Mouse (Mus musculus) CH12.LX (cell line): ENCODE data around the gene Snx3. TPM values are rescaled to one million over a fixed set of nuclear protein-coding genes. Genes with fewer than 3 reads are reported as not detected.

ENCODE experiments used
- DNase-seq: peaks from one replicate; pipeline ENCODE4 v3.0.0-alpha.2; 2013; ENCODE audit errors: extremely low read depth
- H3K27ac ChIP-seq: 2 replicates; pipeline ENCODE4 v1.5.1; 2012; ENCODE audit warnings: low read depth, mild to moderate bottlenecking, control low read depth, moderate library complexity; ENCODE audit not compliant: insufficient read depth
- H3K27me3 ChIP-seq: replicated peaks from 2 replicates; pipeline ENCODE3; 2012; ENCODE audit warnings: inconsistent platforms
- H3K36me3 ChIP-seq, 2 experiments: replicated peaks in 1 of 2; 2 replicates each; pipeline versions ENCODE3 to v1.6.1; 2012; ENCODE audit warnings: inconsistent platforms in 1 of 2, low read length in 1 of 2, mild to moderate bottlenecking in 1 of 2, mixed read lengths in 1 of 2, moderate library complexity in 1 of 2; ENCODE audit not compliant: control insufficient read depth in 1 of 2, insufficient read depth in 1 of 2
- H3K4me1 ChIP-seq, 2 experiments: 2 replicates each; pipeline ENCODE4 v1.6.1; 2012; ENCODE audit warnings: inconsistent platforms in 1 of 2, moderate library complexity in 1 of 2; ENCODE audit not compliant: insufficient read depth in 2 of 2, control insufficient read depth in 1 of 2
- H3K4me2 ChIP-seq: 2 replicates; pipeline ENCODE4 v1.6.1; 2012; ENCODE audit warnings: low read depth, mild to moderate bottlenecking, control low read depth; ENCODE audit not compliant: poor library complexity, insufficient read depth, severe bottlenecking
- H3K4me3 ChIP-seq, 3 experiments: fragments of 150-350 bp in 1 of 3; sonication (generic) in 1 of 3; replicated peaks in 1 of 3; 2 replicates each; pipeline versions ENCODE3 to v1.5.1; 2011 to 2012; ENCODE audit warnings: low read depth in 2 of 3, low read length in 2 of 3, mild to moderate bottlenecking in 2 of 3, moderate library complexity in 2 of 3, control low read depth in 1 of 3, improper control_type of control experiment in 1 of 3, inconsistent platforms in 1 of 3, mixed read lengths in 1 of 3; ENCODE audit not compliant: poor library complexity in 1 of 3
- H3K79me2 ChIP-seq: replicated peaks from 2 replicates; pipeline ENCODE4 v1.6.1; 2012; ENCODE audit warnings: mild to moderate bottlenecking, moderate library complexity; ENCODE audit not compliant: control insufficient read depth, poor library complexity, insufficient read depth, severe bottlenecking; ENCODE audit errors: extremely low read depth
- H3K9ac ChIP-seq: 2 replicates; pipeline ENCODE4 v1.6.1; 2012; ENCODE audit warnings: low read depth, mild to moderate bottlenecking, control low read depth, moderate library complexity; ENCODE audit not compliant: insufficient read depth
- H3K9me3 ChIP-seq: replicated peaks from 2 replicates; pipeline ENCODE3; 2012; ENCODE audit warnings: low read length, inconsistent platforms, mixed read lengths
- CHD1 ChIP-seq: IDR thresholded peaks from 2 replicates; pipeline ENCODE4 v1.6.1; 2012; ENCODE audit warnings: low read depth, low read length, improper control_type of control experiment, inconsistent platforms
- E2F4 ChIP-seq: IDR thresholded peaks from 2 replicates; pipeline ENCODE4 v1.6.1; 2011; ENCODE audit warnings: low read depth, low read length, improper control_type of control experiment; ENCODE audit not compliant: insufficient replicate concordance
- ELF1 ChIP-seq: IDR thresholded peaks from 2 replicates; pipeline ENCODE4 v1.6.1; 2014; ENCODE audit warnings: low read depth, mild to moderate bottlenecking, inconsistent platforms, low read length, improper control_type of control experiment
- EP300 ChIP-seq: IDR thresholded peaks from 2 replicates; pipeline ENCODE4 v1.6.1; 2011; ENCODE audit warnings: low read length, improper control_type of control experiment
- ETS1 ChIP-seq: conservative IDR thresholded peaks from 2 replicates; pipeline ENCODE4 v1.6.1; 2012; ENCODE audit warnings: low read depth, mild to moderate bottlenecking, inconsistent platforms, low read length, improper control_type of control experiment, moderate library complexity
- GABPA ChIP-seq: IDR thresholded peaks from 2 replicates; pipeline ENCODE4 v1.6.1; 2012; ENCODE audit warnings: low read depth, low read length, improper control_type of control experiment, inconsistent platforms; ENCODE audit not compliant: insufficient replicate concordance
- JUN ChIP-seq: IDR thresholded peaks from 2 replicates; pipeline ENCODE4 v1.6.1; 2011; ENCODE audit warnings: low read depth, mild to moderate bottlenecking, low read length, improper control_type of control experiment, moderate library complexity; ENCODE audit not compliant: insufficient read depth
- JUND ChIP-seq: conservative IDR thresholded peaks from 2 replicates; pipeline ENCODE4 v1.6.1; 2011; ENCODE audit warnings: low read depth, low read length, improper control_type of control experiment
- MAFK ChIP-seq: IDR thresholded peaks from 2 replicates; pipeline ENCODE4 v1.6.1; 2011; ENCODE audit warnings: low read length, improper control_type of control experiment; ENCODE audit not compliant: insufficient replicate concordance
- MAZ ChIP-seq: IDR thresholded peaks from 2 replicates; pipeline ENCODE4 v1.6.1; 2012; ENCODE audit warnings: low read depth, mild to moderate bottlenecking, inconsistent platforms, low read length, improper control_type of control experiment, moderate library complexity
- MXI1 ChIP-seq: IDR thresholded peaks from 2 replicates; pipeline ENCODE4 v1.6.1; 2011; ENCODE audit warnings: mild to moderate bottlenecking, low read depth, low read length, improper control_type of control experiment
- MYC ChIP-seq: IDR thresholded peaks from 2 replicates; pipeline ENCODE4 v1.6.1; 2011; ENCODE audit warnings: low read depth, mild to moderate bottlenecking, improper control_type of control experiment, low read length
- NELFE ChIP-seq: IDR thresholded peaks from 2 replicates; pipeline ENCODE4 v1.6.1; 2011; ENCODE audit warnings: low read depth, low read length, improper control_type of control experiment
- NRF1 ChIP-seq: IDR thresholded peaks from 2 replicates; pipeline ENCODE4 v1.6.1; 2014; ENCODE audit warnings: low read depth, mild to moderate bottlenecking, inconsistent platforms, low read length, improper control_type of control experiment, moderate library complexity
- PAX5 ChIP-seq: IDR thresholded peaks from 2 replicates; pipeline ENCODE4 v1.6.1; 2012; ENCODE audit warnings: low read length, inconsistent platforms, mixed read lengths
- POLR2A ChIP-seq: IDR thresholded peaks from 2 replicates; pipeline ENCODE4 v1.6.1; 2011; ENCODE audit warnings: low read depth, mild to moderate bottlenecking, improper control_type of control experiment, low read length
- POLR2AphosphoS2 ChIP-seq: IDR thresholded peaks from 2 replicates; pipeline ENCODE4 v1.6.1; 2011; ENCODE audit warnings: low read depth, low read length, improper control_type of control experiment
- RAD21 ChIP-seq: IDR thresholded peaks from 2 replicates; pipeline ENCODE4 v1.6.1; 2011; ENCODE audit warnings: low read depth, mild to moderate bottlenecking, low read length, improper control_type of control experiment, moderate library complexity
- TCF12 ChIP-seq: IDR thresholded peaks from 2 replicates; pipeline ENCODE4 v1.6.1; 2014; ENCODE audit warnings: low read depth, mild to moderate bottlenecking, inconsistent platforms, low read length, improper control_type of control experiment
- UBTF ChIP-seq: IDR thresholded peaks from 2 replicates; pipeline ENCODE4 v1.6.1; 2012; ENCODE audit warnings: low read depth, mild to moderate bottlenecking, inconsistent platforms, low read length, improper control_type of control experiment, moderate library complexity
- ZKSCAN1 ChIP-seq: IDR thresholded peaks from 2 replicates; pipeline ENCODE4 v1.6.1; 2012; ENCODE audit warnings: low read depth, inconsistent platforms, low read length, improper control_type of control experiment, borderline replicate concordance
- ZMIZ1 ChIP-seq: IDR thresholded peaks from 2 replicates; pipeline ENCODE4 v1.6.1; 2012; ENCODE audit warnings: low read depth, mild to moderate bottlenecking, inconsistent platforms, low read length, improper control_type of control experiment
- ZNF384 ChIP-seq: IDR thresholded peaks from 2 replicates; pipeline ENCODE4 v1.6.1; 2012; ENCODE audit warnings: low read depth, low read length, improper control_type of control experiment, inconsistent platforms
- dilution Hi-C: fragments of 300-500 bp; cut with MboI; formaldehyde crosslinking; loops from 2 replicates; pipeline ENCODE4 v1.14.3; 2020; ENCODE audit warnings: low sequenced_read_pairs; ENCODE audit not compliant: extremely low pct_unique_long_range_greater_than_20kb, extremely low pct_ligation_motif_present
- in situ Hi-C: fragments of 300-500 bp; cut with MboI; formaldehyde crosslinking; loops from 3 replicates; pipeline ENCODE4 v1.14.3; 2019; ENCODE audit warnings: low sequenced_read_pairs, low pct_ligation_motif_present, low pct_unique_long_range_greater_than_20kb, mixed read lengths
- polyA plus RNA-seq: library from polyadenylated mRNA; unstranded; fragments of >175 nt; gene quantifications from 2 replicates; pipeline ENCODE4 v1.2.1, GENCODE M21; 2012; ENCODE audit warnings: low read depth; ENCODE audit not compliant: insufficient read length
- total RNA-seq, 2 experiments: library from RNA; depleted of rRNA; stranded (reverse); fragments of 300-350 nt in 1 of 2; fragments of >200 nt in 1 of 2; gene quantifications; 2 replicates each; pipeline ENCODE4 v1.2.3; 2012 to 2014

The Snx3 gene
- total and polyA plus RNA-seq, 3 experiments, result 65.5 to 187 (median 115) TPM

DNA sequence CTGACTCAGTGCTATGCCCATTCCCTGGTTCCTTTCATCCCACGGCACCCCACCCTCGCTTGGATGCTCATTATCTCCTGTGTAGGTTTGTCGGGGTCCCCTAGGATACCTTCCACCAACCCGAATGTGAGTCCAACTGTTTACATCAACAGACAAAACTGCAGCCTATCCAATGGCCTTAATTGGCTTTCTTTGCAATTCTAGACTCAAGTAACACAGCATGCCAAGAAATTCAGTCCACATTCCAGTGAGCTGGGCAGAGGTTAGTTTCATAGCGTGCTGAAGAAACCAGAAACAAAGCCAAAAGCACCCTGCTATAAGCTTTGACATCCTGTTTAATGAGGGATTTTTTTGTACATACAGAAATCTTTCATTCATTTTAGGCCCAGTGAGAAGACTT, 45.8 kb upstream of the Snx3 start:
- no peak overlapping the region for H3K4me2 ChIP-seq
- no peak overlapping the region for H3K9ac ChIP-seq
- no peak overlapping the region for H3K4me3 ChIP-seq
- peaks cover 7% of the 10 kb centered on the region for H3K9me3 ChIP-seq
- no peaks in the 10 kb centered on the region for H3K79me2 ChIP-seq
- DNase-seq, result no peak
- H3K36me3 ChIP-seq, result peaks cover 15 to 37% of the 10 kb centered on the region in 2 experiments
- in situ Hi-C loops (no loop called here), dilution Hi-C loops (no loop called here)
- H3K27ac ChIP-seq, result no peak overlapping the region
- TF ChIP-seq ZKSCAN1 (no peak), ETS1 (no peak), RAD21 (no peak), MAFK (no peak), E2F4 (no peak), ZNF384 (no peak), MYC (no peak)
- H3K4me1 ChIP-seq, result no peaks in the 10 kb centered on the region
- H3K27me3 ChIP-seq, result no peaks in the 10 kb centered on the region

DNA sequence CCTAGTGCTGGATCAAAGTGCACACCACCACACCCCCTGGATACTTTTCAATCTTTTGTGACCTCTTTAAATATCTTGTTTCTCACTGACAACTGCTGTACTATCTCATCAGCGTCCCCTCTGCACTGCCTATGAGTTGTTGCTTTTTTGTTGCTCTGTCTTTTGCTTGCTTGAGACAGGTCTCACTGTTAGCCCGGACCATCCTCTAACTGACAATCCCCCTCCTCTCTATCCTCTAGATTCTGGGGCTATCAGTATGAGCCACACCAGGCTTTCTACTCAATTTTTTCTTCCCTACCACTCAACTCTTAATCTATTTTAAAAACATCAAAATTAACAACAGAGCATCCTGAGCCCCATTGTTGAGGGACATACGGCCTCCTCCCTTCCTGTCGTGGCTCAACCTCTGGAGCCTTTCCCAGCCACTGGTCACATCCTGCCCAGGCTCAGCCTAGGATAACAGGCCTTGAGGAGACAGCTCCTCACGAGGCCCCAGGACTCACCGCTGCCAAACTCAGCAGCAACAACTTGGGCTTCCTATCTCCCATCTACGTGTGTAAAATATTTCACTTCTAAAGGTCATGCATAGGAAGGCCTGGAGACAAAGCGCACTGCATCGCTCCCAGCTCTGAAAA, 44.2 kb upstream of the Snx3 start:
- Histone ChIP-seq H3K4me3 (no peak overlapping the region), H3K27ac (no peak overlapping the region), H3K27me3 (no peaks in the 10 kb centered on the region), H3K79me2 (no peaks in the 10 kb centered on the region), H3K9ac (no peak overlapping the region), H3K36me3 (peaks cover 11 to 34% of the 10 kb centered on the region in 2 experiments), H3K9me3 (peaks cover 7% of the 10 kb centered on the region), H3K4me1 (no peaks in the 10 kb centered on the region), H3K4me2 (no peak overlapping the region)
- TF ChIP-seq UBTF (no peak), MXI1 (no peak), NRF1 (no peak), GABPA (no peak), JUN (no peak), EP300 (no peak), CHD1 (no peak), ELF1 (no peak), POLR2AphosphoS2 (no peak), NELFE (no peak), ZMIZ1 (no peak), TCF12 (no peak), E2F4 (no peak), JUND (no peak), MAZ (no peak), PAX5 (no peak), POLR2A (no peak)
- dilution Hi-C loops, result no loop called here
- no peak for DNase-seq
- in situ Hi-C loops, result no loop called here
